Mouse (Mus musculus) ovary, postnatal 36 days (tissue): ENCODE results near the gene Usp7.

ENCODE experiments used
- DNase-seq: peaks from one replicate; pipeline ENCODE4 v3.0.0; 2022; ENCODE audit warnings: low spot score, mixed read lengths

The Usp7 gene

DNA sequence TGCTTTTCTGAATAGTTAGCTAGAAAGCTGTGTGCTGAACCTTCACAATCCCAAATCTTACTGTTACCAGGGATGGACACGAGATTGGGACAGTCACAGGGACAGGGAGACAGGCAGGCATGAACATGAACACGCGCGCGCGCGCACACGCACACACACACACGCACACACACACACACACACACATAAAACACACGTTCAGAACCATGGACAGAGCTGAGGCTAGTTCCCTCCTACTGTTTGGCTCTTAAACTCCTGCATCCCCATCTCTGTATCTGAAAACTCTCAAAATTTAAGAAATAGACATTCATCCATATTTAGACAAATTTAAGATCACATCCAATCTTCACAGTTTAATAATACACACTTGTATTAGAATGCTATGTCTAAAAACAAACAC, 74.4 kb downstream of the Usp7 start:
- DNase-seq: no peak

DNA sequence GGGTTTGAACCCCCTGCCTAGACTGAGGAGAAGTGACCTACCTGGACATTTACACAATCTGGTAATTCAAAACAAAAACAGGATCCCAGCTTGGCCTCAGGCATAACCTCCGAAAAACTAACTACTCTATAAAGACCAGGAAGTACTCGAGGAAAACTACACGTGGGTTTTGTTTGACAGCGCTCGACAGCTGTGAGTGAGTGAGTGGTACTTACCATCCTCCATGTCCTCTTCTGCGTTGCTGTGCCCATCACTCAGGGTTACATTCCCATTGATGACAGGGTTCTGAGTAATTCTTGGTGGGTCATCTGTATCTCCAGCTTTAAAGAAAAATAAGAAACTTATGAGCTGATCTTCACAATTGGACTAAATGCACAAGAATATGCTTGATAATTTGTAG, 75.8 kb downstream of the Usp7 start:
- DNase-seq: no peak

DNA sequence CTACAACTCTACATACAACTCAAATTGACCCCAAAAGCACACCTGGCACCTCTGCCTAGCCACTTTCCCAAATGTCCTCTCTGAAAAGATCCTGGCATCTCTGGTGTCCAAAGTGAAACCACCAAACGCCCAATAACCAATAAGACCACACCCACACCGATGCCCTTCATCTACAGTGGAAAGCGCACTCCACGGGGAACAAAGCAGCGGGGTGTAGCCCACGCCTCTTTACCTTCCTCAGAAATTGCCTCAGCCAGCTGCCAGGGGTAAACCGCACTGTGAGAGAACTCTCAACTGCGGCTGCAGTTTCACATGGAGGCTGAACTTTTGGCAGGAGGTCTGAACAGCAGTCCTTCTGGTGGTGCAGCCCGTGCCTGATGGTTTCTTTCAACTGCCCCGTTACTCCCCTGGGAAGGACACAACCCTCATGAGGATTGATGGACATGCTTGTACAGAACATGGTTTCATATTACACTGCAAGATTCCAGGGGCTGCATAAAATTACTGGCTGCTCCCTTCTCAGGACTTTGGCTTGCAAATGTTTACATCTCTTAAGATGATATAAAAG, 76.5 kb downstream of the Usp7 start:
- no peak for DNase-seq

DNA sequence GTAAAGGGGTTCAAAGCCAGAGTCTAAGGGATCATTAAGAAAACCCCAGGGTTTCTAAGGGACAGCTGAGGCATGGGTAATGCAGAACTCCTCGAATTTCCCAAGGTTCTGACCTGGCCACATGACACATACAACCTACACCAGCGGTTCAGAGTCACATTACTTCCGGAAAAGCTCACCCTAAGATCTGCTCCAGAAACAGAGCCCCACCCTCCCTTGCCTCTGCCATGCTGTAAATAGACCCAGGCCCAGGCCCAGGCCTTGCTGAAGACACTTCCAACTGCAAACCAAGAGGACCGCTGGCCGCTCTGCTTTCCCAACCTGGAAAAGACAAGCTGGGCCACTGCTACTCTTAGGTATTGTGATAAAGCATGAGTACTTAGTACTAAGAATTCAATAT, 77.3 kb downstream of the Usp7 start:
- DNase-seq: no peak

DNA sequence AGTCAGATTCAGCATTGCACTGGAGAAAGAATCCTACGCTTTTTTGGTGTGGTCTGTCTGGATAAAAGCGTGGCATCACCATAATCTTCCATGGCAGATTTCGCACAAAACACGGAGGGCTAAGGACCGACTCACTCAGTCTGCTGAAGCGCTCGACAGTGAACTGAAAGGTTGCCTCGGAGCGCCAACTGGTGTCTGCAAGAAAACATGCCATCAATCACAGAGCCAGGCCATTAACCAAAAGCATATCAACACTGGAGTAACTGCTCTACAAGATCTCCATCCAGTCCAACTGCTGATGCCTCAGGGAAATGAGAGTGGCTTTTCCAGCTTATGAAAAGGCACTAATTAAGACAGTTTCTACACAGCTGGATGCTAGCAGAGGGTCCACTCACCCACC, 80.1 kb downstream of the Usp7 start:
- no peak for DNase-seq

DNA sequence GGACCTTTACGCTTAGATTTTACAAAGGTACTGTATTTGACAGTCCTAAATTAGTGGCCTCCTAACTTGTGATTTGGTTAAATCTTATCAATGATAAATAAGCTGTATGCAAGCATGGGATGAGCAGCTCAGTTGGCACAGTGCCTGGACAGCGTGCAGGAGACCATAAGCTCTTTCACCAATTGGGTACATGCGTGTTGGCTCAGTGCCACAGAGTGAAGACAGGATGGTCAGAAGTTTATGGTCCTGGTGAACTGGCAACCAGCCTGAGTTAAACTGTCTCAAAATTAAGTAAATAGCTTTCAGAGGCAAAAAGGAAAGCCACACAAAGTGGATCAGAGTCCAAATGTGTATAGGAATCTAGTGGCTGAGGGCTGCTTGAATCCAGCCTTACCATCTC, 91.5 kb downstream of the Usp7 start:
- DNase-seq: no peak

DNA sequence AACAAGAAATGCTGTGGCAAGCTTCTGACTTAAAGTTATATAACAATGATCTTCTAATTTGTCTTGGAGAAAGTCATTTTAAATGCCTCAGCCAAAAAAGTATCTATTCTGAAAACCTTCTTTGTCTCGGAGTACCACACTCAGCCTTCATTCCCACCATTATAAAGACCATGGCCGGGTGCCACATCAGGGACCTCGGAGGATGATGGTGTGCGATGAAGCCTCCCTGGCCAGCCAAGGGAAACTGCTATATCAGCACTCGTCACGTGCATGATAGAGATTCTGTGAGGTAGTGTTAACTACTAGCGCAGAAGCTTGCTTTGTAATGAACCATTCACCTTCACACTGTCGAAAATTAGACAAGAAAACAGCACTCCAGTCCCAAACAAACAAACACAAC, 92.6 kb downstream of the Usp7 start:
- DNase-seq: no peak

DNA sequence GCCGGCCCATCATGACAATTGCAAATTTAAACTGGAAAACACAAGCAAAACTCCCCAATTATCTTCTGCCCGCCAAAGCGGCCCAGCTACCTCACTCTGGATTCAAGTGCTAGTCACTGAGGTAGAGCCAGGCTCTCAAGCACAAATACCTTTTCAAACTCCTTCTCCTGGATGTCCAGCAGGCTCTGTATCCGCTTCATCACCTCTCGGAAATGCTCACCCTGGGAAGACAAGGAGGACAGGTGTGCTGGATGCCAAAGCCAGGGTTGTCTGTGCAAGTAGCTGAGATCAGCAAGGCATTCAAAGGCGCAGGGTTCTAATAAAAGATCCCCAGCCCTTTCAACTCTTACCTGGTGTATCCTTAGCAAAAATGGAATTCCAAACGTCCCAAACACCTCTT, 100.9 kb downstream of the Usp7 start:
- no peak for DNase-seq

DNA sequence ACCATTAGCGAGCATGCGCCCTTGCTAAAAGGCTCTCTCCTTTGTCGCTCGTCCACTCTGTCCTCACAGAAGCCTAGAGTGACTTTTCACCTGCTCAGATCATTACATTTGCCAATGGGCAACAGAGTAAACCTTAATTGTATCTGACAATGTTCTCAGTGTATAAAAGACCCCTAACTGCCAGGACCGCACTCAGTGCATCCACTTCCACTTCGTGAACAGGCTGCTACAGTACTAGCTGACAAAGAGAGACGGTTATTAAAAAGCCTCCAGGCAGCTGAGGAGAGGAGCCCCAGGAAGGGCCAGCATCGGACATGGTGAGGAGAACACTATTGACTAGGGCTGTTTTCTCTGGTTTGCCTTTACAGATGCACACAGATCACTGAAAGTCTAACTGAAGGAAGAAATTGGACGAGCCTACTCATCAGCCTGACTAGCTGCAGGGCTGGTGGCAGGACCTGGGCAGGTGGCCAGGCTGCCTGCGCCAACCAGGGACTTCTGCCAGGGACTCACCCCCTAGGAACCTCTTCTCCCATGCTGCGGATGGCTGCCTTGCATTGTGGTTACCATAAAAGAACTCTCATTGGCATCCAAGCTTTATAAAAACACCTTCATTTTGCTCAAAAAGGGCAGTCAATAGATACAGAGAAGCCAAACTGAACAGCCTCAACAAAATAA, 102.0 kb downstream of the Usp7 start:
- peak; percentile 58 for DNase-seq

DNA sequence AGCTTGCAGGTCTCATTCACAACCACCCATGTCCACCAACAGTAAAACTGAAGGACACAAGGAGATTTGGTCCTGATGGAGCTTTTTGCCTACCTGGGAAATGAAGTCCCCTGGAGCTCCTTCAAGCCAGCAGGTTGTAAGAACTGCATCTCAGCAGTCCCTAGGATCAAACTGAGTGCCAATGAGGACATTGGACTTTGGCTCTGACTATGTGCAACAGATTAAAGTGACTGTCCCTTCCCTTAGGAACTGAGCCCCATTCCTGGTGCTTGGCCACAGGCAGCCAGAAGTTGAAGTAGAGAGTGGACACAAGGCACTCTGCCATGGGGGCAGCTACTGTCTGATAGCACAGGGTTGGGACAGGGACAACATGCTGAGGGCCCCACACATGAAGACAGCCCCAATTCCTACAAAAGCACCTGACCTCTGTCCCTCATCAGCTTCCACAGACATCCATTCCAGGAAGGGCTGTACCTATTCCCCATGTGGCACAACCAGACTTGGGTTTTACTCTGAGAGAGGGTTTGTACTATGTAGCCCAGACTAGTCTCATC, 104.5 kb downstream of the Usp7 start:
- no peak for DNase-seq

DNA sequence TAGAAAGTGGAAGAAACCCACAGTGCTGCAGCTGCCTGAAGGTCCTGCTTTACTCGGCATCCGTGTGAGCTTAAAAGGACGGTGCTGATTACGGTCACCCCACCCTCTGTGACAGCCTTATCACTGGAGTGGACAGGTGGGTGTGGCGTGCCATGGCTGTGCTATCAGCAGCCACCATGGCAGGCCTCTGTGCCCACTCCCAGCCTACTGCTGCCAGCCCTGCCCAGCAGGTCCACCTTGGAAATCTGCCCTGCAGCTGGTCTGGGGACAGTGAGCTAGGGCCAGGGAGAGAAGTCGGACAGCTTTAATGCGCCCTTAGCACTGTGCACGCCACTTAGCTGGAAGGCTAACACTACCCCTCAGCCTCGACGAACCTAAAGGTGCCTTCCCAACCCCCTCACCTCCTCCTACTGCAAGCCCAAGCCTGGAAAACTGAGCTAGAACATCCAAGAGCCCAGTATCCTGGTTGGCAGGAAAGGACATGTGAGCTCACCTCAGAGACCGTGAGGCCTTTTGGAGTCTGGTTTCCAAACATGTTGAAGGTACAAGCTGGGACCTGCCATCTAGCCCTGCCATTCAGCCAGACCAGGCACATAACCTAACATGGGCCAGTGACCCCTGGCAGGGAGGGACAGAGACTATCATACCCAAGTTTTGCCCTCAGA, 105.1 kb downstream of the Usp7 start:
- DNase-seq: no peak

DNA sequence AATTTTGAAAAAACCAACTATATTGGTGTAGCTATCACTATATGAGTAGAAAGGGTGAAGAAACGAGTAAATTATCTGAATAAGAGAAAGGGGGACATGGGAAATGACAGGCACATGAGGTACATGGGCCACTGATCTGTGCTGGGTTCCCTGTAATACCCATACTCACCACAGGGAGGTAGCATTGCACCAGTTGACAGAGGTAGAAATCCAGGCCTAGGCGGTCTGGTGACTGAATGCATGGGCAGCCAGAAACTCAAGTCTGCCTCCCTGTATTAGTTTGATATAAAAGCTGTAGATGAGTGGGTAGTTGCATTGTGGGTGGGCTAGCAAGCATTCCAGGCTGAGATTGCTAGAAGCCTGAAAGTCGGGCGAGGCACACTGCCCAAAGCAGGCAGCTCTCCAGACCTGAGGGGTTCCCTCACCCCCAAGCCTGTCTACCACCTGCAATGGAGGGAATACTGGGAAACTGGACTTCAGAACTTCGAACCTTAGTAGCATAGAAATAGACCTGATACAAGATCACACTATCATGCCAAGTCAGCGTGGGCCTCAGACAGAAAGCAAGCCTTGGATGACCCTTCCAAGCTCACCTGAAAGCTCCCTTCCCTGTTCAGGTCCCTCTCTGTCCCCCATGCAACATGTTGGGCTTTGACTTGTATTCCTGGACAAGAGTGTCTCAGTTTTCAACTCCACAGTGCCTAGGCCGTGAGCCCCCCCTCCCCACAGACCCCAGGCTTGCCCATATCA, 105.8 kb downstream of the Usp7 start:
- DNase-seq: peak; percentile 51

DNA sequence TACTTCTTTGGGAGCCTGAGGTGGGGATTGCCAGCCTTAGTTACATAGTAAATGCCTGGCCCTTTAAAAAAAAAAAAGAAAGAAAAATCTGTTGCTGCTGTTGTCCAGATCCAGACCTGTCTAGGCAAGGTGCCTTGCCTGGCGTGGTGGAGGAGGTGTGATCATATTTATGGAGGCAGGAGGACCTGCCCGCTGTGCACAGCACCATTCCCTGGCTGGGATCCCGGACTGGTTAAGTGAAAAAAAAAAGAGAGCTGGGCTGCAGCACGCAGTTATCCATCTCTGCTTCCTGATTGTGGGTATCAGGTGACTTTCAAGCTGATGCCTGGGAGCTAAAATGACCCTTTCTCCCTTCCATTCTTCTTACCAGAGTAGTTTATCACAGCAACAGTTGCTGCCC, 107.0 kb downstream of the Usp7 start:
- DNase-seq: no peak

DNA sequence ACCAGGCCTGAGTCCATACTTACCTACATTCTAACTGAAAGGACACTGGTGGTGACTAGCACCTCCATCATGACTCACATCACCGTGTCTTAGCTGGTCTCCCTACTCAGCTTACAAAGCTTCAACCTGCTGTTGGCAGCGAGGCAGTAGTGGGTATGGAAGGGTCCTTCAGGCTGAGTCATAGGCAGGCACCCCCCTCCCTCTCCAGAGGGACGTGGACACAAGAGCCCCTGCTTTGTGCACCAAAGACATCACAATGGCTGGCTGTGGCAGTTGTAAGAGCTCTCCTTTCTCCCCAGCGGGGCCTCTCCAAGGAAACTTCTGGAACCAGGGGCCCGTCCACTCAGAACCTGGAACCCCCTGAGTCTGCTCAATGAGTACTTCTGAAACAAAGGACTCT, 111.6 kb downstream of the Usp7 start, which contains the start of gene Gm5767:
TSS of gene Gm5767 (plus strand) at position 301 of the 400 bp plus-strand sequence.
- DNase-seq: no peak

DNA sequence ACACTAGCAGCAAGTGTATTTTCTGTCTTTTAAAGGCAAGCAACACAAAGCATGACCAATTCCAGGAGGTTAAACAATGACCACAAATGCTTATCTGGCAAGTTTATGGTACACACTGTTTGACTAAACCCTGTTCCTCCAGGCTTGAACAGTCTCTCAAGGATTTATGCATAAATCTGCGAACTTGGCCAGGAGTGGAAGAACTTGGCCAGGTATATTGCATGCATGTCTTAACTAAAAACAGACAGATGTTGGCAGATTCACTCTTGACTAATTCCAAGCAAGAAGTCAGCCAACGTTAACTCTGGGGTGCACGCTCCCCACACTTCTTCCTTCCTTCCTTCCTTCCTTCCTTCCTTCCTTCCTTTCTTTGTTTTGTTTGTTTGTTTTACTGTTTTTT, 112.3 kb downstream of the Usp7 start:
- no peak for DNase-seq

DNA sequence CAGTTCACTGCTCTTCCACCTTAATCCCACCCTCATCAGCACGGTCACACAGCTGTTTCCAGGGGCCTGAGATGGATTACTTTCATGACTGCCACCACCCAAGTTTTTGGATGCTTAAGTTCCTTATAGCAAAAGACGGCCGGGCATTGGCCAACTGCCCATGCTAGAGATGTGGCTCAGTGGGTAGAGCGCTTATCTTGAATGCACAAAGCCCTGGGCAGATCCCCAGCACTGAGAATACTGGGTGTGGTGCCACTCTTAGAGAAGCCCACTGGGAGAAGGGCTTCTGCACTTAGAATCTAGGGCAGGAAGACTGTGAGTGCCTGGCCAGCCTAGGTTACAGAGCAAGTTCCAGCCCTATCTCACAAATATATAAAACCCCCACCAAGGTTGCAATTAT, 113.4 kb downstream of the Usp7 start:
- DNase-seq: no peak

DNA sequence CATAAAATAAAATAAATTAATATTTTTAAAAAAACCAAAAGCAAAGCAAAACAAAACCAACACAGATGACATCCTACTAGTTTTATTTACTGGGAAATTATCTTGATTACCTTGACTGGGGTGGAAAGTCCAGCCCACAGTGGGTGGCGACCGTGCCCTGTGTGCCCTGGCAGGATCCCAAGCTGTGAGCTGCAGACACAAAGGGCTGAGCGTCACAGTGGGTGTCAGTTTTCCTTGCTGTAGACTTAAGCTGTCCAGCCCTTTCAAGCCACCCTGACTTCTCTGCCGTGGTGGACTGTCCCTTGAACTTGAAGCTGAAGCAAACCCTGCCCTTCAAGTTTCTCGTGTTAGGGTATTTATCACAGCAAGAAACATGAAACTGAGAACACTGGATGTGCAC, 114.1 kb downstream of the Usp7 start:
- no peak for DNase-seq

DNA sequence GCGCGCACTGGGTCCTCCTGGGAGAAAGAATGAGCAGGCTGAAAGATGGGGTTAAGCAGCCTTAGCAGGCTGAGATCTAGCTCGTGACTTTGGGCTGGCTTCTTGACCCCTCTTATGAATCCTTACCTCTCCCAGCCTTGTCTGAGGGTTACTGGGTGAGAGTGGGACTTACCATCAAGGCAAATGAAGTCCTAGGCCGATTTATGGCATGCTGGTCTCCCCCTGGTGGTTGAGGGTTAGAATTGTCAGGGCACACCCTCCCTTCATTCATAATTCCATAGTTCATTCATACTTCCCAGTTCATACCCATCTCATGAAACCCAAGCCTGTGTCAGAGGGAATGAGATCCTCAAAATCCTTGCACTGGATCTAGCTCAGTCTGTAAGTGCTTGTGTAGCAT, 115.3 kb downstream of the Usp7 start:
- DNase-seq: peak; percentile 49

DNA sequence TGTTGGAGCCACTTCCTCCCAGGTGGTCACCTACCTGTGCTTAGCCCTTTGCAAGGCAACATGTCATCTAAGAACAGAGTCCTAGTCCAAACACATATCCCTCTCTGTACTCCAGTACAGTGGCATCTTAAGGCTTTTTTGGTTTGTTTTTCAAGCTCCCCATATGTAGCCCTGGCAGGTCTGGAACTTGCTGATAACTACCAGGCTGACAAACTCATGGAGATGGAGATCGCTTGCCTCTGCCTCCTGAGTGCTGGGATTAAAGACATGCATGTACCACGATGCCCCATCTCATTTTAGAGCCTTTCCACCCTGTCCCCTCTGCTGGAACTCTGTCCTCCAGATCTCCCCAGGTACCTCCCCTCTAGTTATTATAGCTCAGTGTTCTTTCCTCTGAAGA, 115.9 kb downstream of the Usp7 start:
- DNase-seq: no peak

DNA sequence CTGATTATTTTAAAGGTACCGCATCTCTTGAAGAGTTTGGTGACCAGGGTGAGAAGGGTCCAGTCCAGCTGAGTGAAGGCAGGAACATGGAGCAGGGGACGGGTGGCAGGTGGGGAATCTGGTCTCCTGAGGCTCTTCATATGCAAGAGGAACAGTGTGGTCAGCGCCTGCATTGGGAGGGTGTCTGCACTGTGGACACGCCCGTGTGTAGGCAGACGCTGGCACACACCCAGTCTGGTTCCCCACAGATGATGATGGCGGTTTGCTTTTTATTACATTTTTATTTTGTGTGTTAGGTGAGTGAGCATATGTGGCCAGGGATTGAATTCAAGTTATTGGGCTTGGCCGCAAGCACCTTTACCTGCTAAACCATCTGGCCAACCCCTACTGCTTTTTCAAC, 116.5 kb downstream of the Usp7 start:
- no peak for DNase-seq

DNA sequence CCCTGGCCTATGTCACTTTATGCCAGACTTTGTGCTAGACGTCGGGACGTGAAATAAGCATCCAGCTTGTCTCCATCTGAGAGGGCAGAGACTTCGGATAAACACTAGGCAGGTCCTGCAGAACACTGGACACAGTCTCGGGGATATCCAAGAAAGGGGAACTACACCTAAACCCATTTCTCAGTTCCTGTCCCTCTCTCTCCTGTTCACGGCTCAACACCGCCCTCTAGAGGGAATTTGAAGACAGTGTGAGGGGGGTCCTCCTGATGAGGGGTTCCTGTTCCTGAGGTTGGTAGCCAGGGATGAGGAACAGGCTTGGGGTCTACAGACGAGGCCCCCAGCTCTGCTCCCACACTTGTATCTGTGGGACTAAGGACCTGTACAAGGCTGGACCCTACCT, 117.9 kb downstream of the Usp7 start:
- DNase-seq: no peak

DNA sequence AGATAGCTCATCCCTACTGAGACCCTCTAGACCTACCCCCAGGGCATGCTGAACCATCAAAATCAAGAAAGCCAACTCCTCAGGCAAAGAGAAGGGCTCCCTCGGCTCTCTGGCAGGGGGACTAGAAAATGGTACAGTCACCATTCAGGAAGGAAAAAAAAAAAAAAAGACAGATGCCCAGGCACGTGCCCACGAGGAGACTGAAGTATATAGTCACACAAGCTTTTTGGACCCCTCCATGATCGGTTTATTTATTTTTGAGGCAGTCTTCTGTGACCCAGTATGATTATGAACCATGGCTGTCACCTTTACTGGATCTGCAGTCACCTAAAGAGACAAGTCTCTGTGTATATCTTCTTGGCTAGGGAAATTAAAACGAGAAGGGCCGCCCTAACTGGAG, 118.8 kb downstream of the Usp7 start:
- no peak for DNase-seq

DNA sequence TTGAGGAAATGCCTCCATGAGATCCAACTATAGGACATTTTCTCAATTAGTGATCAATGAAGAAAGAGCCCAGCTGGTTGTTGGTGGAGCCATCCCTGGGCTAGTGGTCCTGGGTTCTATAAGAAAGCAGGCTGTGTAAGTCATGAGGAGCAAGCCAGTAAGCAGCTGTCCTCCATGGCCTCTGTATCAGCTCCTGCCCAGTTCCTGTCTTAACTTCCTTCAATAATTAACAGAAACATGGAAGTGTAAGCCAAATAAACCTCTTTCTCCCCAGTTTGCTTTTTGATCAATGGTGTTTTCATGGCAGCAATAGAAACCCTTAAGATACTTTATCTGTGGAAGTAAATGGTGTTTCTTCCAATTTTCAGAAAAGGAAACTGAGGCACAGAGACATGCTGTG, 119.3 kb downstream of the Usp7 start:
- no peak for DNase-seq
